Mouse (Mus musculus) forebrain, embryonic 10.5 days (tissue): ENCODE data around the gene Cfap100. TPM values are rescaled to one million over a fixed set of nuclear protein-coding genes. Genes with fewer than 3 reads are reported as not detected.

Source experiments
- DNase-seq: peaks from one replicate; pipeline ENCODE4 v3.0.0-alpha.2; 2017; ENCODE audit warnings: low spot score; ENCODE audit errors: extremely low spot score
- H3K27ac ChIP-seq: fragments of 300-500 bp; sonication (generic); 2 replicates; pipeline ENCODE4 v1.5.1; 2016; ENCODE audit warnings: mild to moderate bottlenecking
- H3K27me3 ChIP-seq: fragments of 300-500 bp; sonication (generic); 2 replicates; pipeline ENCODE4 v1.6.1; 2016; ENCODE audit warnings: mild to moderate bottlenecking; ENCODE audit not compliant: poor library complexity, severe bottlenecking
- H3K36me3 ChIP-seq: fragments of 300-500 bp; sonication (generic); replicated peaks from 2 replicates; pipeline ENCODE4 v1.6.1; 2016; ENCODE audit warnings: mild to moderate bottlenecking, moderate library complexity
- H3K4me1 ChIP-seq: fragments of 300-500 bp; sonication (generic); 2 replicates; pipeline ENCODE4 v1.6.1; 2016
- H3K4me3 ChIP-seq: fragments of 300-500 bp; sonication (generic); 2 replicates; pipeline ENCODE4 v1.5.1; 2016; ENCODE audit warnings: mild to moderate bottlenecking, moderate library complexity
- H3K9me3 ChIP-seq: fragments of 300-500 bp; sonication (generic); 2 replicates; pipeline ENCODE4 v1.6.1; 2016; ENCODE audit warnings: mild to moderate bottlenecking, moderate library complexity
- WGBS: fragments of 180-500 bp; shearing (Covaris S2); methylation state at CpG from one replicate; pipeline ENCODE4 v1.1.7; 2016; 5-methylcytosine and 5-hydroxymethylcytosine counted together
- polyA plus RNA-seq: library from polyadenylated mRNA; unstranded; fragments of >200 nt; fragmentation: Nextera tagmentation; extraction: Ambion mirVana; gene quantifications from 2 replicates; pipeline ENCODE4 v1.2.1, GENCODE M21; 2016

Gene Cfap100
- polyA plus RNA-seq, 1 experiment from 2014 or later: 1.2 TPM

- H3K9me3 ChIP-seq: no peaks in the 10 kb centered on the region
- DNase-seq: no peak
- H3K27ac ChIP-seq: no peak overlapping the region
- H3K27me3 ChIP-seq: no peaks in the 10 kb centered on the region; the same call in 1 of the 2 replicates
- H3K36me3 ChIP-seq: no peaks in the 10 kb centered on the region
- WGBS: 91% methylated on average over 5 of the region's 5 CpGs
- peaks cover 9% of the 10 kb centered on the region for H3K4me1 ChIP-seq
- no peak overlapping the region for H3K4me3 ChIP-seq
These were observed 22.9 kb upstream of the Cfap100 start for GRCm38 (mm10) chr6:90451512-90451911.

- no peaks in the 10 kb centered on the region; the same call in 1 of the 2 replicates for H3K27me3 ChIP-seq
- no peak for DNase-seq
- peaks cover 9% of the 10 kb centered on the region for H3K4me1 ChIP-seq
- H3K36me3 ChIP-seq: no peaks in the 10 kb centered on the region
- no peaks in the 10 kb centered on the region for H3K9me3 ChIP-seq
- no peak overlapping the region for H3K27ac ChIP-seq
- WGBS: 78% methylated on average over 5 of the region's 5 CpGs
- H3K4me3 ChIP-seq: no peak overlapping the region
These were observed 22.1 kb upstream of the Cfap100 start for GRCm38 (mm10) chr6:90450697-90451096.

- peak; percentile 63 for DNase-seq
- no peaks in the 10 kb centered on the region; the same call in 1 of the 2 replicates for H3K27me3 ChIP-seq
- 28% methylated on average over 7 of the region's 7 CpGs for WGBS
- no peaks in the 10 kb centered on the region for H3K36me3 ChIP-seq
- no peak overlapping the region for H3K4me3 ChIP-seq
- H3K9me3 ChIP-seq: no peaks in the 10 kb centered on the region
- H3K27ac ChIP-seq: no peak overlapping the region
- peaks cover 9% of the 10 kb centered on the region for H3K4me1 ChIP-seq
These were observed 21.6 kb upstream of the Cfap100 start for GRCm38 (mm10) chr6:90450179-90450578.

- Histone ChIP-seq H3K36me3 (no peaks in the 10 kb centered on the region), H3K27ac (peak overlapping the region; percentile 67), H3K9me3 (no peaks in the 10 kb centered on the region), H3K4me1 (peaks cover 9% of the 10 kb centered on the region), H3K27me3 (no peaks in the 10 kb centered on the region; the same call in 1 of the 2 replicates), H3K4me3 (no peak overlapping the region)
- 36% methylated on average over 4 of the region's 4 CpGs for WGBS
- no peak for DNase-seq
These were observed 18.3 kb upstream of the Cfap100 start for GRCm38 (mm10) chr6:90446883-90447282.

- H3K27me3 ChIP-seq: no peaks in the 10 kb centered on the region
- H3K27ac ChIP-seq: no peak overlapping the region
- WGBS: 98% methylated on average over 3 of the region's 3 CpGs
- DNase-seq: no peak
- no peaks in the 10 kb centered on the region for H3K36me3 ChIP-seq
- peaks cover 4% of the 10 kb centered on the region; the same call in 1 of the 2 replicates for H3K9me3 ChIP-seq
- H3K4me1 ChIP-seq: peaks cover 4% of the 10 kb centered on the region
- no peak overlapping the region for H3K4me3 ChIP-seq
These were observed 8.4 kb upstream of the Cfap100 start for GRCm38 (mm10) chr6:90437041-90437440.

GRCm38 (mm10) chr6:90436192-90436907 lies 7.8 kb upstream of the Cfap100 start:
- Histone ChIP-seq H3K4me1 (peaks cover 4% of the 10 kb centered on the region), H3K27me3 (no peaks in the 10 kb centered on the region), H3K36me3 (no peaks in the 10 kb centered on the region), H3K9me3 (peaks cover 4% of the 10 kb centered on the region; the same call in 1 of the 2 replicates), H3K27ac (no peak overlapping the region), H3K4me3 (no peak overlapping the region)
- DNase-seq: no peak
- WGBS: 88% methylated on average over 10 of the region's 10 CpGs

- 15% methylated on average over 11 of the region's 11 CpGs for WGBS
- Histone ChIP-seq H3K4me1 (peaks cover 4% of the 10 kb centered on the region), H3K9me3 (peaks cover 4% of the 10 kb centered on the region; the same call in 1 of the 2 replicates), H3K27ac (no peak overlapping the region), H3K36me3 (no peaks in the 10 kb centered on the region), H3K4me3 (no peak overlapping the region), H3K27me3 (no peaks in the 10 kb centered on the region)
- DNase-seq: peak; percentile 73
These were observed 6.6 kb upstream of the Cfap100 start for GRCm38 (mm10) chr6:90435195-90435618.

GRCm38 (mm10) chr6:90434687-90435086 lies 6.1 kb upstream of the Cfap100 start:
- DNase-seq: no peak
- H3K9me3 ChIP-seq: peaks cover 4% of the 10 kb centered on the region; the same call in 1 of the 2 replicates
- no peak overlapping the region for H3K4me3 ChIP-seq
- no peaks in the 10 kb centered on the region for H3K27me3 ChIP-seq
- 70% methylated on average over 3 of the region's 3 CpGs for whole genome bisulfite sequencing
- no peaks in the 10 kb centered on the region for H3K36me3 ChIP-seq
- H3K4me1 ChIP-seq: peaks cover 4% of the 10 kb centered on the region
- no peak overlapping the region for H3K27ac ChIP-seq

- Histone ChIP-seq H3K27ac (no peak overlapping the region), H3K9me3 (no peaks in the 10 kb centered on the region), H3K4me1 (peaks cover 20% of the 10 kb centered on the region), H3K36me3 (no peaks in the 10 kb centered on the region), H3K4me3 (no peak overlapping the region), H3K27me3 (peaks cover 17% of the 10 kb centered on the region)
- DNase-seq: no peak
- WGBS: 74% methylated on average over 2 of the region's 2 CpGs
These were observed 2.9 kb upstream of the Cfap100 start for GRCm38 (mm10) chr6:90431487-90431886.

- H3K9me3 ChIP-seq: no peaks in the 10 kb centered on the region
- H3K4me3 ChIP-seq: no peak overlapping the region
- no peak overlapping the region for H3K27ac ChIP-seq
- H3K36me3 ChIP-seq: no peaks in the 10 kb centered on the region
- 88% methylated on average over 14 of the region's 14 CpGs for WGBS
- DNase-seq: no peak
- H3K27me3 ChIP-seq: peaks cover 25% of the 10 kb centered on the region
- peaks cover 17% of the 10 kb centered on the region for H3K4me1 ChIP-seq
These were observed 1.3 kb upstream of the Cfap100 start for GRCm38 (mm10) chr6:90429911-90430310.

- DNase-seq: no peak
These were observed 2.6 kb downstream of the Cfap100 start for GRCm38 (mm10) chr6:90426003-90426402.

GRCm38 (mm10) chr6:90425361-90425760 lies 3.2 kb downstream of the Cfap100 start:
- Histone ChIP-seq H3K27me3 (peaks cover 42% of the 10 kb centered on the region), H3K4me1 (peaks cover 29% of the 10 kb centered on the region), H3K36me3 (no peaks in the 10 kb centered on the region), H3K4me3 (no peak overlapping the region), H3K27ac (no peak overlapping the region), H3K9me3 (no peaks in the 10 kb centered on the region)
- WGBS: 89% methylated on average over 3 of the region's 3 CpGs
- no peak for DNase-seq

More at GRCm38 (mm10) chr6:90426003-90426402, 2.6 kb downstream of the Cfap100 start:
- Histone ChIP-seq H3K4me3 (no peak overlapping the region), H3K9me3 (no peaks in the 10 kb centered on the region), H3K4me1 (peaks cover 29% of the 10 kb centered on the region), H3K27ac (no peak overlapping the region), H3K36me3 (no peaks in the 10 kb centered on the region), H3K27me3 (peaks cover 42% of the 10 kb centered on the region)
- WGBS: 85% methylated on average over 4 of the region's 4 CpGs

- H3K9me3 ChIP-seq: no peaks in the 10 kb centered on the region
- H3K27ac ChIP-seq: peak overlapping the region; percentile 64; the same call in 1 of the 2 replicates
- peaks cover 14% of the 10 kb centered on the region for H3K4me1 ChIP-seq
- peak overlapping the region; percentile 42 for H3K4me3 ChIP-seq
- peaks cover 36% of the 10 kb centered on the region for H3K27me3 ChIP-seq
- no peaks in the 10 kb centered on the region for H3K36me3 ChIP-seq
- WGBS: 5% methylated on average over 14 of the region's 14 CpGs
- peak; percentile 85 for DNase-seq
These were observed 6.0 kb downstream of the Cfap100 start for GRCm38 (mm10) chr6:90422565-90422964.
